Mouse (Mus musculus): ENCODE results near the gene Tmpo.

GRCm38 (mm10) chr10:91102799-91103590 lies 78.1 kb downstream of the Tmpo start:
- no peak for TF ChIP-seq CTCF (IDR thresholded peaks at IDR 0.05; ENCODE audit: low read depth)
- no peak for TF ChIP-seq EP300 (IDR thresholded peaks at IDR 0.05; ENCODE audit: low read depth)
